Mouse (Mus musculus): ENCODE results near the gene Vmn1r42. TPM values are rescaled to one million over a fixed set of nuclear protein-coding genes. Genes with fewer than 3 reads are reported as not detected.

Vmn1r42 gene
- total RNA-seq (2023): not detected

GRCm38 (mm10) chr6:89876313-89876712, at the start of gene Vmn1r42, which contains the start of gene Vmn1r43:
TSS of gene Vmn1r42 (minus strand) at chr6:89876413.
TSS of gene Vmn1r43 (minus strand) at chr6:89876413.

GRCm38 (mm10) chr6:89883360-89883759, 7.1 kb upstream of the Vmn1r42 start, which contains the start of gene Vmn1r44:
TSS of gene Vmn1r44 (plus strand) at chr6:89883660.

Other genes starting within 250 kb of the Vmn1r42 start
- gene Txnrd3, start 232.4 kb downstream of the Vmn1r42 start, total RNA-seq (2023): 4.1 TPM
- gene Vmn1r40, start 168.9 kb downstream of the Vmn1r42 start, total RNA-seq (2023): not detected
- not detected for gene Vmn1r41, start 135.6 kb downstream of the Vmn1r42 start, total RNA-seq (2023)
- not detected for gene Vmn1r43, start within 50 bp of the Vmn1r42 start, total RNA-seq (2023)
- not detected for gene Vmn1r44, start 7.2 kb upstream of the Vmn1r42 start, total RNA-seq (2023)
- gene Vmn1r45, start 64.2 kb upstream of the Vmn1r42 start, total RNA-seq (2023): not detected
- gene Vmn1r46, start 92.9 kb upstream of the Vmn1r42 start, total RNA-seq (2023): not detected
- gene Vmn1r47, start 139.7 kb upstream of the Vmn1r42 start, total RNA-seq (2023): not detected
- gene Vmn1r48, start 160.4 kb upstream of the Vmn1r42 start, total RNA-seq (2023): not detected
- not detected for gene Vmn1r49, start 202.1 kb upstream of the Vmn1r42 start, total RNA-seq (2023)
- not detected for gene Vmn1r50, start 225.0 kb upstream of the Vmn1r42 start, total RNA-seq (2023)
- not detected for gene Vmn1r51, start 246.2 kb upstream of the Vmn1r42 start, total RNA-seq (2023)